Mouse (Mus musculus) bone marrow, adult 2 months (tissue): ENCODE results near the gene Defb21.

Source experiments
- CTCF ChIP-seq: fragments of 200-500 bp; IDR thresholded peaks from 2 replicates; pipeline ENCODE4 v1.5.1; 2011; ENCODE audit warnings: low read length, control low read depth; ENCODE audit not compliant: control insufficient read depth, insufficient read depth
- POLR2A ChIP-seq: fragments of 200-500 bp; IDR thresholded peaks from 2 replicates; pipeline ENCODE4 v1.6.1; 2011; ENCODE audit warnings: low read depth, mild to moderate bottlenecking, control low read depth, low read length, borderline replicate concordance; ENCODE audit not compliant: control insufficient read depth

DNA sequence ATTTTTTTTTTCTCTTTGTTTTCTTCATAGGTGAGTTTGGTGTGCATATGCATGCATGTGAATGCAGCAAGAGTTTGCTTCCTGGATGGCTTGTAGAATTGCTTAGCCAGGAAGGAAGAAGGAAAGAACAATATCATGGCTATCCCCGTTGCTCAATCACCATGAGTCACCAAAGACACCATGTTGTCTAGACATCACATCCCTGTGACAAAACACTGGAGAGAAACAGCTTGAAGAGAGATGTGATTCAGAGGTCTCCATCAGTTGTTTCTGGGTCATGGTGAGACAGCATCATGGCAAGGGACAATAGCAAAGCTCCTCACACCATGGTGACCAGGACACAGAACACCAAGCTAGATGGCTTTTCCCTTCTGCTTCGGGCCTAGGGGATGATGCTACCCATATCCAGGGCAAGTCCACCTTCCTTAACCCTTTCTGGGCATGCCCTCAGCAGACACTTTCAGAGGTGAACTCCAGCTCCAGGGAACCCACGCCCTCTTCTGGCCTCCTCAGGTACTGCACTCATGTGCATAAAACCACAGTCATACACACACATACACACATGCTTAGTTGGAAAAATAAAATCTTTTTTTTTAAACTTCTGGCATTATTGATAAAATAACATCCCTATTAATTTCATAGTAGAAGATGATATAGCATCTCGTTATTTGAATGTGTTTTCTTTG is 28.9 kb downstream of the Defb21 start:
- TF ChIP-seq CTCF (peak; percentile 20; the same call in 1 of the 2 replicates), POLR2A (no peak)
